24 mouse cellular contexts compared by ENCODE assay signal in the genomic region with DNA sequence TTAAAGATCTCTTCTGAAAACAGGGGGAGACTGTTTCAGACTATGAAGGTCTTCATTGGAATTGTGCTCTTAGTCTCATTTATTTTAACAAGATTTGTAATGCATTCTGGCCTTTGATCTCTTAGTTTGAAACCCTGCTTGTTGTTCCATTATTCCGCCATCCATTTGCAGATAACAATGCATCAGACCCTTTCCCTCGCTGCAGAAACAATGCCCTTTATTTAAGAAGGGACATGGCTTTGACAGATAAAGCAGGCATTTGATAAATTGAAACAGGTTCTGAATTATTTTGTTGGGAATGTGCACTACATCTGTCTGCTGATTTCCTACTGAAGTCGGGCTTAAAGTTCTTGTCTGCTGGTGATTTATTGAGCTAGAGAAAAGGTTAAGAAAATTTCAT.
DNase-seq lines count a peak whose midpoint lies in the region; ATAC-seq lines count a peak whose summit lies in the region.
"Had no signal": no experiment of that assay in that cellular context is flagged by ENCODE, and none has a peak within 500 bp of the region (broad histone marks: within the 10 kb centered on the region; RNA-seq: fewer than 3 reads in every experiment).

No protein-coding gene starts in this region.

- 42% methylated on average over 3 of the region's 3 CpGs for WGBS in embryonic facial prominence, embryonic 14.5 days
- 48% methylated on average over 3 of the region's 3 CpGs for WGBS in embryonic facial prominence, embryonic 10.5 days
- WGBS in midbrain, embryonic 14.5 days: 3% methylated on average over 3 of the region's 3 CpGs
- 13% methylated on average over 3 of the region's 3 CpGs for WGBS in midbrain, embryonic 16.5 days

- H3K9me3 ChIP-seq in embryonic facial prominence, embryonic 14.5 days (ENCODE audit: control insufficient read depth, low read length): no peaks in the 10 kb centered on the region
- H3K9me3 ChIP-seq in embryonic facial prominence, embryonic 10.5 days: no peaks in the 10 kb centered on the region
- no peaks in the 10 kb centered on the region for H3K9me3 ChIP-seq in midbrain, embryonic 14.5 days (ENCODE audit: control insufficient read depth, low read length)
- H3K9me3 ChIP-seq in midbrain, embryonic 16.5 days (replicated peaks; ENCODE audit: control insufficient read depth, low read length, poor library complexity, severe bottlenecking): no peaks in the 10 kb centered on the region
- H3K9me3 ChIP-seq: embryonic facial prominence, embryonic 15.5 days; forebrain, embryonic 10.5 days; G1E; heart, embryonic 12.5 days; hindbrain, embryonic 10.5 days had no signal

- H3K4me1 ChIP-seq in embryonic facial prominence, embryonic 14.5 days (ENCODE audit: control insufficient read depth, insufficient read depth, low read length): no peaks in the 10 kb centered on the region
- H3K4me1 ChIP-seq in embryonic facial prominence, embryonic 10.5 days: no peaks in the 10 kb centered on the region
- H3K4me1 ChIP-seq in midbrain, embryonic 14.5 days (ENCODE audit: control insufficient read depth, insufficient read depth, low read length): no peaks in the 10 kb centered on the region; the same call in 1 of the 2 replicates
- no peaks in the 10 kb centered on the region for H3K4me1 ChIP-seq in midbrain, embryonic 16.5 days (ENCODE audit: control insufficient read depth, insufficient read depth, low read length)
- H3K4me1 ChIP-seq: embryonic facial prominence, embryonic 15.5 days; heart, embryonic 12.5 days had no signal

- no peak for ATAC-seq in embryonic facial prominence, embryonic 14.5 days (ENCODE audit: low read depth)
- no peak for ATAC-seq in midbrain, embryonic 14.5 days (ENCODE audit: low FRiP score, low TSS enrichment)
- ATAC-seq in midbrain, embryonic 16.5 days: no peak
- ATAC-seq: CD4-positive, CD25-positive, alpha-beta regulatory T cell, adult 4 months; forebrain, embryonic 14.5 days; hindbrain, embryonic 16.5 days; inflammation-experienced regulatory T-cells, adult 6 months had no signal

- no peak overlapping the region for H3K4me3 ChIP-seq in embryonic facial prominence, embryonic 14.5 days (ENCODE audit: low read depth, low read length)
- no peak overlapping the region for H3K4me3 ChIP-seq in embryonic facial prominence, embryonic 10.5 days
- no peak overlapping the region for H3K4me3 ChIP-seq in midbrain, embryonic 14.5 days (replicated peaks; ENCODE audit: low read depth, low read length)
- H3K4me3 ChIP-seq in midbrain, embryonic 16.5 days (ENCODE audit: low read depth, low read length): no peak overlapping the region
- H3K4me3 ChIP-seq: embryonic facial prominence, embryonic 15.5 days; erythroblast, embryonic 14.5 days; forebrain, embryonic 10.5 days; gastrocnemius, adult 2 months; heart, embryonic 12.5 days; hindbrain, embryonic 10.5 days had no signal

- no peak overlapping the region for H3K4me2 ChIP-seq in embryonic facial prominence, embryonic 14.5 days (ENCODE audit: low read depth, low read length)
- no peak overlapping the region for H3K4me2 ChIP-seq in midbrain, embryonic 14.5 days (ENCODE audit: low read length)
- no peak overlapping the region for H3K4me2 ChIP-seq in midbrain, embryonic 16.5 days (ENCODE audit: low read length)
- H3K4me2 ChIP-seq: embryonic facial prominence, embryonic 15.5 days; heart, embryonic 12.5 days had no signal

- no peak overlapping the region for H3K27ac ChIP-seq in embryonic facial prominence, embryonic 14.5 days (replicated peaks; ENCODE audit: low read depth, low read length)
- H3K27ac ChIP-seq in embryonic facial prominence, embryonic 10.5 days (replicated peaks): no peak overlapping the region
- H3K27ac ChIP-seq in midbrain, embryonic 14.5 days (replicated peaks; ENCODE audit: low read depth, low read length): no peak overlapping the region
- no peak overlapping the region for H3K27ac ChIP-seq in midbrain, embryonic 16.5 days (ENCODE audit: low read length)
- H3K27ac ChIP-seq: embryonic facial prominence, embryonic 15.5 days; forebrain, embryonic 10.5 days; gastrocnemius, adult 2 months; hindbrain, embryonic 10.5 days had no signal

- H3K9ac ChIP-seq in embryonic facial prominence, embryonic 14.5 days (ENCODE audit: low read depth, low read length): no peak overlapping the region
- no peak overlapping the region for H3K9ac ChIP-seq in midbrain, embryonic 14.5 days (replicated peaks; ENCODE audit: low read length)
- no peak overlapping the region for H3K9ac ChIP-seq in midbrain, embryonic 16.5 days (ENCODE audit: low read depth, low read length)
- H3K9ac ChIP-seq: embryonic facial prominence, embryonic 15.5 days; heart, embryonic 12.5 days had no signal

- DNase-seq in embryonic facial prominence, embryonic 14.5 days (ENCODE audit: low spot score): peak; percentile 0
- no peak for DNase-seq in embryonic facial prominence, embryonic 10.5 days (ENCODE audit: low spot score)
- DNase-seq in midbrain, embryonic 14.5 days: peak; percentile 4
- DNase-seq in embryo, embryonic 10.5 days (ENCODE audit: low spot score): peak; percentile 13
- no peak for DNase-seq in left cerebral cortex, postnatal 10 days (ENCODE audit: extremely low spot score in 1 of 2, low spot score in 2 of 2)
- DNase-seq in spleen, postnatal 4 days (ENCODE audit: low spot score in 2 of 2): no peak
- DNase-seq: adrenal gland, adult 8-10 months; B cell, adult 2 months; cerebellum, adult 18-20 months; cerebellum, adult 9-11 months; cerebellum, postnatal 36 days; gastrocnemius, adult 2 months; gastrocnemius, postnatal 25 days had no signal

- no peaks in the 10 kb centered on the region for H3K27me3 ChIP-seq in embryonic facial prominence, embryonic 14.5 days (replicated peaks; ENCODE audit: control insufficient read depth, insufficient read depth, low read length)
- no peaks in the 10 kb centered on the region for H3K27me3 ChIP-seq in embryonic facial prominence, embryonic 10.5 days (replicated peaks; ENCODE audit: low read depth, poor library complexity, severe bottlenecking)
- no peaks in the 10 kb centered on the region for H3K27me3 ChIP-seq in midbrain, embryonic 14.5 days (ENCODE audit: control insufficient read depth, insufficient read depth, low read length)
- H3K27me3 ChIP-seq in midbrain, embryonic 16.5 days (ENCODE audit: control insufficient read depth, insufficient read depth, low read depth, low read length): no peaks in the 10 kb centered on the region
- H3K27me3 ChIP-seq: embryonic facial prominence, embryonic 15.5 days; heart, embryonic 12.5 days had no signal

- no peaks in the 10 kb centered on the region for H3K36me3 ChIP-seq in embryonic facial prominence, embryonic 14.5 days (ENCODE audit: control insufficient read depth, insufficient read depth, low read length)
- H3K36me3 ChIP-seq in embryonic facial prominence, embryonic 10.5 days (replicated peaks): no peaks in the 10 kb centered on the region
- no peaks in the 10 kb centered on the region for H3K36me3 ChIP-seq in midbrain, embryonic 14.5 days (ENCODE audit: control insufficient read depth, insufficient read depth, low read length)
- no peaks in the 10 kb centered on the region for H3K36me3 ChIP-seq in midbrain, embryonic 16.5 days (ENCODE audit: control insufficient read depth, insufficient read depth, low read length)
- H3K36me3 ChIP-seq: embryonic facial prominence, embryonic 15.5 days; forebrain, embryonic 10.5 days; G1E; heart, embryonic 12.5 days; hindbrain, embryonic 10.5 days had no signal

- intact Hi-C loops in left cerebral cortex, postnatal 10 days (cut with DNase I): no loop called here

Comparison
In these comparisons a context has a peak if more than half of its experiments do, and no peak if none do; other contexts are left out.
1. DNase-seq: peak in embryonic facial prominence, embryonic 14.5 days (single experiment), midbrain, embryonic 14.5 days (single experiment) and embryo, embryonic 10.5 days (single experiment); none in embryonic facial prominence, embryonic 10.5 days (single experiment), left cerebral cortex, postnatal 10 days (0 of 2) and spleen, postnatal 4 days (0 of 2).